Mouse (Mus musculus) CH12.LX (cell line): ENCODE measurements at regions not wholly inside any gene's neighbourhood (a gene's known extent, or its start where the extent isn't known, plus 50 kb on each side); places are given as distances from the start of the nearest gene placed in this dataset.

ENCODE experiments used
- JUND ChIP-seq: conservative IDR thresholded peaks from 2 replicates; pipeline ENCODE4 v1.6.1; 2011; ENCODE audit warnings: low read depth, low read length, improper control_type of control experiment
- POLR2A ChIP-seq: IDR thresholded peaks from 2 replicates; pipeline ENCODE4 v1.6.1; 2011; ENCODE audit warnings: low read depth, mild to moderate bottlenecking, improper control_type of control experiment, low read length
- RCOR1 ChIP-seq: conservative IDR thresholded peaks from 2 replicates; pipeline ENCODE4 v1.6.1; 2012; ENCODE audit warnings: low read depth, mild to moderate bottlenecking, inconsistent platforms, low read length, improper control_type of control experiment
- SMC3 ChIP-seq: IDR thresholded peaks from 2 replicates; pipeline ENCODE4 v1.6.1; 2011; ENCODE audit warnings: low read depth, low read length, improper control_type of control experiment
- TCF12 ChIP-seq: IDR thresholded peaks from 2 replicates; pipeline ENCODE4 v1.6.1; 2014; ENCODE audit warnings: low read depth, mild to moderate bottlenecking, inconsistent platforms, low read length, improper control_type of control experiment
- UBTF ChIP-seq: IDR thresholded peaks from 2 replicates; pipeline ENCODE4 v1.6.1; 2012; ENCODE audit warnings: low read depth, mild to moderate bottlenecking, inconsistent platforms, low read length, improper control_type of control experiment, moderate library complexity

DNA sequence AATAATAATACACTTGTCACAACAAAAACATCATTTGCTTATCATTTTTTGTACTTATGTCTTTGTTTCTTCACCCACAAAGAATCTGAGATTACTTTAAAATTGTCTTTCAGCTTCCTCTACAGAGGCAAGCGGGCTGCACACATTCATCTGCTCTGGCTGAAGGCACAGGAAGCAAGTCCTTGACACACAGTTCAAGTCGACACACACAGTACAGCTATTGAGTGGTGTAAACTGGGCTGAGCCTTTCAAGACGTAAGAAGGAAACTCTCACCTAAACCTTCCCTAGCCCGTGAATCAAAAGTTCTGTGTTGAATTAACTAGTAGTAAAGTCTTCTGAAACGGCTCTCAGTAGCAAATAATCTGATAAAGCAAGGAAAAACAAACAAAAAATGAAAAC lies 250.5 kb upstream of the Gpc5 start:
- TF ChIP-seq POLR2A (no peak), SMC3 (no peak), UBTF (no peak), TCF12 (no peak), JUND (no peak), RCOR1 (no peak)
